13 mouse cellular contexts compared by ENCODE assay signal in the genomic region with DNA sequence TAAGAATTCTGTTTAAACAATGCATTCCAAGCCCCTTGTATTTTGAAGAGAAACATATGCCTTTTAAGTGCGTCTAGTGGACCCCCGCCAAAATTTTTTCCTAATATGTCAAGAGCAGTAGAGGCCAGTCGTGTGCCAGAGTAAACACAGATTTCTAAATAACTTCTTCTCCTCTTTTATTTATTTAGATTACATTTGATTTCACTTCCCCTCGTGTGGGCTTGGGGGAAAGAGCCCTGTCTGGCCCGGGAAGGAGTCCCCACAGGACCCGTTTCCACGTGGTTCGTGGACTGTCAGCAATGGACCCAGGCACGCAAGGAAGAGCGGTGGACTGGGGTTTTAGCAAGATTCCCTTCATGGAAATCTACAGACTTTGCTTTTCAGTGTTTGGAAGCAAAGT.
DNase-seq lines count a peak whose midpoint lies in the region; ATAC-seq and TF ChIP-seq lines count a peak whose summit lies in the region.
"Had no signal": no experiment of that assay in that cellular context is flagged by ENCODE, and none has a peak within 500 bp of the region (broad histone marks: within the 10 kb centered on the region; RNA-seq: fewer than 3 reads in every experiment).

No protein-coding gene starts in this region.

- H3K4me3 ChIP-seq in layer of hippocampus, adult 2 months: no peak overlapping the region
- no peak overlapping the region for H3K4me3 ChIP-seq in heart, embryonic 16.5 days (ENCODE audit: low read length)
- H3K4me3 ChIP-seq in small intestine, adult 2 months (ENCODE audit: low read depth, low read length): no peak overlapping the region
- H3K4me3 ChIP-seq: limb, embryonic 12.5 days; midbrain, embryonic 12.5 days had no signal

- H3K4me2 ChIP-seq in heart, embryonic 16.5 days (ENCODE audit: low read depth, low read length): peak overlapping the region; percentile 36
- H3K4me2 ChIP-seq: limb, embryonic 12.5 days; midbrain, embryonic 12.5 days had no signal

- H3K27ac ChIP-seq in layer of hippocampus, adult 2 months: 0 out of 2 replicates have a peak overlapping the region, but pooled peaks have one; percentile 12
- H3K27ac ChIP-seq in heart, embryonic 16.5 days (ENCODE audit: low read length): peak overlapping the region; percentile 43; the same call in 1 of the 2 replicates
- H3K27ac ChIP-seq in small intestine, adult 2 months (ENCODE audit: insufficient read depth, low read depth, low read length): 0 out of 2 replicates have a peak overlapping the region, but pooled peaks have one; percentile 32
- H3K27ac ChIP-seq: midbrain, embryonic 12.5 days had no signal

- no peaks in the 10 kb centered on the region for H3K27me3 ChIP-seq in heart, embryonic 16.5 days (ENCODE audit: control insufficient read depth, insufficient read depth, low read length)
- H3K27me3 ChIP-seq in small intestine, adult 2 months (ENCODE audit: control insufficient read depth, insufficient read depth, low read length): no peaks in the 10 kb centered on the region
- H3K27me3 ChIP-seq: limb, embryonic 12.5 days had no signal

- H3K36me3 ChIP-seq in heart, embryonic 16.5 days (ENCODE audit: control insufficient read depth, insufficient read depth): peaks cover 8% of the 10 kb centered on the region
- H3K36me3 ChIP-seq in small intestine, adult 2 months (ENCODE audit: control insufficient read depth, insufficient read depth, low read length): no peaks in the 10 kb centered on the region
- H3K36me3 ChIP-seq: midbrain, embryonic 12.5 days had no signal

- no peak for TF ChIP-seq CTCF in layer of hippocampus, adult 2 months (conservative IDR thresholded peaks at IDR 0.05)
- no peak for TF ChIP-seq CTCF in small intestine, adult 2 months (IDR thresholded peaks at IDR 0.05; ENCODE audit: extremely low read depth, insufficient read length, insufficient replicate concordance, low read depth, low read length)

- WGBS in heart, embryonic 16.5 days: 60% methylated on average over 10 of the region's 10 CpGs
- 57% methylated on average over 10 of the region's 10 CpGs for WGBS in small intestine, adult 2 months

- no peak for DNase-seq in layer of hippocampus, adult 2 months (ENCODE audit: low spot score in 2 of 2)
- DNase-seq in layer of hippocampus, postnatal 36 days: no peak
- DNase-seq in kidney, postnatal 10 days: peak; percentile 70
- DNase-seq in left cerebral cortex, postnatal 14 days (ENCODE audit: low spot score in 2 of 2): no peak
- no peak for DNase-seq in cerebellum, postnatal 25 days
- no peak for DNase-seq in adrenal gland, adult 8-10 months
- DNase-seq: right cerebral cortex, postnatal 14 days had no signal

- ATAC-seq in heart, embryonic 16.5 days (replicated peaks; ENCODE audit: extremely low read depth, insufficient read depth, low FRiP score): no peak
- ATAC-seq: activated CD4-positive, CD25-positive, alpha-beta regulatory T cell, adult 4 months; forebrain, embryonic 14.5 days had no signal

- intact Hi-C loops in left cerebral cortex, postnatal 14 days (cut with DNase I): no loop called here

- H3K9me3 ChIP-seq in heart, embryonic 16.5 days (replicated peaks; ENCODE audit: control insufficient read depth, low read length): no peaks in the 10 kb centered on the region
- H3K9me3 ChIP-seq: limb, embryonic 12.5 days; midbrain, embryonic 12.5 days had no signal

- TF ChIP-seq POLR2A in small intestine, adult 2 months (IDR thresholded peaks at IDR 0.05; ENCODE audit: low read depth, low read length): no peak

- peaks cover 50% of the 10 kb centered on the region for H3K4me1 ChIP-seq in heart, embryonic 16.5 days (ENCODE audit: control insufficient read depth, insufficient read depth, low read length)
- no peaks in the 10 kb centered on the region for H3K4me1 ChIP-seq in small intestine, adult 2 months (ENCODE audit: control insufficient read depth, insufficient read depth, insufficient read length, low read length)
- H3K4me1 ChIP-seq: midbrain, embryonic 12.5 days had no signal

- H3K9ac ChIP-seq in heart, embryonic 16.5 days (ENCODE audit: low read length): no peak overlapping the region
- H3K9ac ChIP-seq: limb, embryonic 12.5 days; midbrain, embryonic 12.5 days had no signal
